Mouse (Mus musculus) gastrocnemius, adult 18-20 months (tissue): ENCODE results near the gene Meox1. TPM values are rescaled to one million over a fixed set of nuclear protein-coding genes. Genes with fewer than 3 reads are reported as not detected.
A peak's percentile ranks its signal among the peaks of the same experiment; 100 is the strongest.

ENCODE experiments used
- DNase-seq: peaks from one replicate; pipeline ENCODE4 v3.0.0; 2021; ENCODE audit warnings: low spot score
- total RNA-seq, 2 experiments: library from RNA; stranded (reverse); gene quantifications; 2 replicates each; pipeline ENCODE4 v1.2.3; 2021

Meox1 gene
- total RNA-seq, 2 experiments from 2014 or later = 1.3 to 3.8 TPM

DNA sequence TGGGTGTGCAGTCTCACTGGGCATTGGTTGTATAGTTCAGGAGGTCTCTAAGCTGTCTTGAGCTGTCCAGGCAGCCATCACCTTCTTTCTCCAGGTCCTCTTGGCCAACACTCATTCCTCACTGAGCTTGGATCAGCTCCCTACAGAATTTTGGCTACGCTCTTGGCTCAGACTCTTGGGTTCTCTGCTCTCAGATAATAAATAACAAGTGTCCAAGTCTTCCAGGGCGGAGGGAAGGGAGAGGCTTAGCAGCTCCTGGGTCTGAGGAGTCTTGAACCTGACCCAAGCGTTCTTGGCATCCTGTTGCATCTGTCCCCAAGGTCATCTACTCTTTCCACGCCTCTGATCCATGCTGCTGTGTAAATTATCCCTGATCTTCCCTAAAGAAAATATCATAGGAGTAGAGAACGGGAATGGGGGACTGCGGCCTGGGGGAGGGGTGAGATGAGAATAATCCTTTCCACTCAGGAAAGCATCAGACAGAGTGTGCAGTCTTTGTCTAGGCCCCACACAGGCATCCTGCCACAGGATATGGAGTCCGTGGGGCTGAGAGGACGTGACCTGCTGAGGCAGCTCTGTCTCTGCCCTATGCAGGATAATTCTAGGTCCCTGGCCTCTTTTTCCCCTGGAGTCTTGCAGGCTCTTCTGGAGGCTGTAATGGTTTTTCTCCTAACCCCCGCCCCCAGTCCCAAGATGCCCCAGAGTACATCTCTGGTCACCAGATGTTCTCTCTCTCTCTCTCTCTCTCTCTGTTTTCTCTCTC lies 38.0 kb downstream of the Meox1 start:
- DNase-seq = peak; percentile 59

DNA sequence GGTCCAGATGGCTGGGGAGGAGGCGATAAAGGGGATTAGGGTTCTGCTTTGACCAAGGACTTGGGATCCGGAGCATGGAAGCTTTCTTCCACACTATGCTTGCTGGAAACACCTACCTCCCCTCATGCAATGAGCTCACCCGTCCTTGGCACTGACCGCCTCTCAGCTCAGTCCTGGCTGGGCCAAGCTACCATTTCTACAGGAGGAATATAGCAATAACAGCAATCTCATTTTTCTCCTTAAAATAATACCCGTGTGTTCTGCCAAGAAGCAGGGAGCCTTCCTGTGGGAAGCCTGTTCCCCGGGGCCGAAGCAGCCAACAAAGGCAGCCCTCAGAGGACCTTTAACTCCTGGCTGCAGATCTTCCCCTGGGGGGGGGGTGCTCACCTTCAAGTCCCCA lies 43.1 kb downstream of the Meox1 start:
- peak; percentile 45 for DNase-seq

DNA sequence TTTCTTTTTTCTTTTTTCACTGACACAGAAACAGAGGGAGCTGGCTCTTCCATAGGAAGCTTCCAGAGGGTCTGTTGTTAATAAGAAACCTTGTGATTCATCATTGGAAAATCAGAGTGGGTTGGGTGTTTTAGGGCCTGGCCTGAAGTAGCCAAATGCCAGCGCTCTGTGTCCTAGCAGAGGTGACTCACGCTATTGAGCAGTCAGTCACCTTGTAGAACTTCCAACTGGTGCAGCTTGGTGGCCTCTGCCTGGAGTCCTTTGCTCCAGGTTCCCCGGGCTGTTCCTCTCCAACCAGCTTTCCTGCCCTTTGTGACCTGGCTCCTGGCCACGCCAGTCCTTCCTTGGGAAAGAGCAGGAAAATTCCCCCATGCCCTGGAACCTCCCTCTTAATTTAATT lies 44.9 kb downstream of the Meox1 start:
- DNase-seq = peak; percentile 41

DNA sequence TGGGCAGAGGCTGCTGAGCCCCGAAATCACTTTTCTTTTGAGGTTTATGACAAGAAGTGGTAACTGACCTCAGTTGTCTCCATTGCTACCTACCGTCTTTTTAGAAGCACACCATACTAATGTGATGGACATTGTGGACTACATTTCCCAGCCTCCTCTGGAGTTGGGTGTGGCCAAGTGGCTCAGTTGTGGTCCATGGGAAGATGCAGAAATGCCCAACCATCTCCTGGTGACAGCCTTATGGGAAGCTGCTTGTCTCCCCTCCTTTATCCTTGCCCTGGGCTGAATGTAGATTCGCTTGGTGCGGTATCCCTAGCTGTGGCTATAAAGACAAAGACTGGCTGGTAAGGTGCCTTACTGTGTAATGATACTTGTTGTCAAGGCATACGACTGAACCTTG lies 46.7 kb downstream of the Meox1 start:
- DNase-seq = no peak

DNA sequence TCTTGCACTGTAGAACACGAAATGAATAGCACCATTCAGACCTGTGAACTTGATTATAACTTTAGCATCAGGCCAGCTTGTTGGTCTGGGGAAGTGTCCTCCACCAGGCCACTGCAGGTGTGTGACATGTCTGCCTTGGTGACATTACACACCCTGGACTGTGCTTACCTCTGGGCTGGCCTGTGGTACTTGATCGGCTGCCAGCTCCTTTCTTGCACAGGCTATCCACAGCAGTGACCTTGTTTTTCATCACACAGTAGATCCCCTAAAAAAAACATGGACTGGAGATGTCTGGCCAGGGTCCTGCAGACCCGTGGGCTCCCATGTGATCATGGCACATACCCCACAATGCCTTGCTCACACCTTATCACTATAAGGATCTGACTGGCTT lies 51.4 kb downstream of the Meox1 start:
- DNase-seq = no peak

DNA sequence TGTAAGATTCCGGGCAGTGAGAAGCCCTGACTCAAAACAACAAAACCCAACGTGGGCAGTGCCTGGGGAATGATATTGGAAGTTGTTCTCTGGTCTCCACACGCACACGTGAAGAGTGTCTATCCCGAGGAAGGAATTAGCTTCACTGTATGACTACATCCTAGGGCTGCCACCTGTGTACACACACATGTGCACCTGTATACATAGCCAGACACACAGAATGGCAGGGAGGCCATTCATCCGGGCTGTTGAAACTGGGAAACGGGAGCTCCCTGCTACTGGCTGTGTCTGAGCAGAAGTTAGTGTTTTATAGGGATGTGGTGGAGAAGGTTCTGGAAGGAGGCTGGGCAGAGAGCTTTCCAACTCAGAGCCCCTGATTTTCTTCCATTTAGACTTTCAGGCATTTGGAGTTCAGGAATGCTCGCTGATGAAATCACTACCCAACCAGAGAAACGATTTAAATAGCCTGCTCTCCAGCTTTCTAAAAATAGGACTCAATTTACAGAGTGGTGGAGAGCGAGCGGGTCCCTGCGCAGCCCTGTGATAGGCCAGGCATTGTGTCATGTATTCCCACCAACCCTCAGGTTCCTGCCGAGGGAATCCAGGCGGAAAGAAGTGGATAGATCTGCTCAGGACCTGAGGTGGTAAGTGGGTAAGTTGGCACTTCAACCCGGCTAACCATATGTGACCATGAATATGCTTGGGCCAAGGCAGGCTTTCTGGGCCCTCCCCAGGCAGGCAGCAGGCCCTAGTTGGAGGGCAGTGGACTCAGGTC lies 52.0 kb downstream of the Meox1 start:
- no peak for DNase-seq

DNA sequence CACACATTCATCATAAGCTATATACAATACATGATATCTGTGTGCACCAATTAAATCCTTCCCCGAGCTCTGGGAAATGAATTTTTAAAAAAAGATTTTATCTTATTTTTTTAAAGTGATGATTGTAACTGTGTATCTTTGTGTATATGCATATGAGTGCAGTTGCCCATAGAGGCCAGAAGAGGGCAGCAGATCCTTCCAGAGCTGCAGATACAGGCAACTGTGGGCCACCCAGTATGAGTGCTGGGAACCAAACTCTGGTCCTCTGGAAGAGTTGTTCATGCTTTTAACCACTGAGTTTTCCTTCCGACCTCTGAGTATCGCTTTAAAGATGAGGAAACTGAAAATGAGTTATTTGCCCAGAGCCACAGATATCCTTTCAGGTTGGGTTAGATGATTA lies 53.8 kb downstream of the Meox1 start:
- no peak for DNase-seq

DNA sequence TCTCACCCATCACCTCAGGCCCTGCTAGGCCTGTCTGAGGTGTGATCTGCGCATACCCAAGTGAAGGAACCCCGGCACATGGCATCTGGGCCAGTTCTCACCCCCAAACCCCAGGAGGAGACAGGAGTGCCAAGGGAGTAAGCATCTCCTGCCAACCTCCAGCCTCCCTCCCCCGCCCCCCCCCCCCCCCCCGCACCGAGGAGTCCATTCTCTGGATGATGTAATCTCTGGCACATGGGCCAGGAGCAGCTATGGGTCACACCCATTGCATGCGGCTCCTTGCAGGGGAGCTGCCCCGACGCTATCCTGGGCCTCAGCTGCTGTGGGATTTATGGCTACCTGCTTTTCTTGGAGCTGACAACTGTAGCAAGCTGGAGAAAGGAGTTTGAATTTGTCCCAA lies 54.7 kb downstream of the Meox1 start:
- DNase-seq = peak; percentile 43

DNA sequence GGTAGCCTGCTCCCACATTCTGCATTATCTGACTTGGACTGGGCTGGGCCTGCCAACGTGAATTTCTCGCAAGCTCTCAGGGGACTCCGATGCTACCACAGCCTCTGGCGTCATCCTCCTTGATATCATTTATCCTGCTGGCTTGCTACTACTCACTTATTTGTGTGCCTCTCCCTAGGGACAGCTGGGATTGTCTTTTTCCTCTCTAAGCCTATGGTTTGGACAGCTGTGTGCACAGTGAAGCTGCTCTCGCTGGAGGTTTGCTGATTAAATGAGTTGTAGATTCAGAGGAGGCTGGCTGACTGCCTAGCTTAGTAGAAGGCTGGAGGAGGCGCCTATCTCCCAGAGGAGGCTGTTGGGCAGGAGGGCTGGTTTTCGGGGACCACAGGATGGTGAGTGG lies 62.2 kb downstream of the Meox1 start:
- no peak for DNase-seq

DNA sequence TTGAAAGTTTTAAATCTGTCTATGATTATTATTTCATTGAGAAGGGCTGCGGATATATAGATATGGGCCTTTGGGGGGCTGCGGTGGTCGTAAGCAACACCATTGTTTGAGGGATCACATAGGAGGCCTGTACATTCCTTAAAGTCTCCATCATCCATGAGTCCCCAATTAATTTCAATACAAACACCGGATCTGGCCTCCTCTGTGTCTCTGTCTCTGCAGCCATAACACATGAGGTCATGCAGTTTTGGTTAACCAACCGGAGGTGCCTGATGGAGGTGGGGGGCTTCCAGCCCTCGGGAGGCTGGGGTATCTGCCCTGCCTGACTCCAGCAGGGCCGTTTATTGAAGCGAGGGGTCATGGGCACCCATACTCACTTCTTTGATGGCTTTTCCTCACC lies 63.6 kb downstream of the Meox1 start:
- no peak for DNase-seq

DNA sequence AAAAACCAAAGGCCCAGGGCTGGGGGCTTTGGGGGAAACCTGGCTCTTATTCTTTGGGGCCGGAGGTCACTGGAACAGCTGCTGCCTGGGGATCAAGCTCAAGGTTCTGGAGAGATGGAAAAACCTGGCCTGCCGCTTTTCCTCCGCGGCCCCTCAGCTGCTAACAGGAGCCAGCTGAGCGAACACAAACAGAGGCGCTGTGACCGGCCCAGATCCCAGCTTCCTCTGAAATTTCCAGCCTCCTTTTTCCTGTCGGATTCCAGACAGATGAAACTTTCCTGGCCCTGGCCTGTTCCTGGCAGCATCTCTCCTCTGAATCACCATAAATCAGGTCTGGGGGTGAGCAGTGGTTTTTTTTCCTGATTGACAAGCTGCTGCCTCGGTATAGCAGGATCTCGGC lies 64.1 kb downstream of the Meox1 start:
- peak; percentile 51 for DNase-seq

DNA sequence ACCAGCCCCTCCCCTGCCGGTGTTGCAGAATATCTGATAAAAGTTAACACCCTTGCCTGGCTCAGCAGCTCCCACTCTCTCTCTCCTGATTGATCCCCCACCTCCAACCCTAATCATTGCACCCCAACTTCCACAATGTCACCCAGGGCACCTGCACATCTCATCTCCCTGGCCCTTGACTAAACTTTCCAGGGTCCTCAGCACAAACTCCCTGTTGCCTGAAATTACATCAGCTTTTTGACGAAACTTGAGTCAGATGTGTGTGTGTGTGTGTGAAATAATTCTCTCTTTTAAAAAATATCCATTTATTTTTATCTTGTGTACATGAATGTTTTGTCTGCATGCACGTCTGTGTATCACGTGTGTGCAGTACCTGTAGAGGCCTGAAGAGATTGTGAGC lies 65.5 kb downstream of the Meox1 start:
- DNase-seq = no peak

Other genes with a start within 250 kb of the Meox1 start
- gene Arl4d, start 228.8 kb downstream of the Meox1 start, total RNA-seq = 10 to 100 TPM in 1 of 2 experiments, 1 to 10 TPM in 1; 6.1 to 23.4 TPM
- gene Dhx8, start 161.5 kb downstream of the Meox1 start, total RNA-seq = 10 to 100 TPM; 13.9 to 14.3 TPM
- gene Etv4, start 109.0 kb downstream of the Meox1 start, total RNA-seq = 1 to 10 TPM; 2.4 to 2.5 TPM
- gene Sost, start 72.6 kb upstream of the Meox1 start, total RNA-seq = not detected
- gene Cfap97d1, start 89.9 kb upstream of the Meox1 start, total RNA-seq = not detected
- 100 to 1,000 TPM; 153 to 161 TPM for gene Dusp3, start 92.6 kb upstream of the Meox1 start, total RNA-seq
- 10 to 100 TPM; 15.7 to 24.5 TPM for gene Mpp3, start 134.1 kb upstream of the Meox1 start, total RNA-seq
- gene Cd300lg, start 147.1 kb upstream of the Meox1 start, total RNA-seq = 10 to 100 TPM; 16.1 to 19.0 TPM
- gene Mpp2, start 194.1 kb upstream of the Meox1 start, total RNA-seq = 1 to 10 TPM; 1.0 to 1.2 TPM
- gene Ppy, start 206.9 kb upstream of the Meox1 start, total RNA-seq = not detected
- not detected for gene Pyy, start 213.5 kb upstream of the Meox1 start, total RNA-seq